Mouse (Mus musculus) embryonic facial prominence, embryonic 14.5 days (tissue): ENCODE data around the gene Rab10. TPM values are rescaled to one million over a fixed set of nuclear protein-coding genes. Genes with fewer than 3 reads are reported as not detected.

Source experiments
- ATAC-seq: fragments of 200-750 bp; cut with Nextera tagmentation; 2 replicates; pipeline ENCODE4 v1.8.0; 2017; ENCODE audit warnings: low read depth, moderate number of reproducible peaks, moderate TSS enrichment
- DNase-seq: peaks from one replicate; pipeline ENCODE4 v3.0.0-alpha.2; 2015; ENCODE audit warnings: low spot score
- H3K27ac ChIP-seq: fragments of 300-500 bp; sonication (generic); replicated peaks from 2 replicates; pipeline ENCODE4 v1.5.1; 2014; ENCODE audit warnings: low read depth, mild to moderate bottlenecking, low read length, moderate library complexity
- H3K27me3 ChIP-seq: fragments of 300-500 bp; sonication (generic); replicated peaks from 2 replicates; pipeline ENCODE4 v1.6.1; 2014; ENCODE audit warnings: low read length; ENCODE audit not compliant: control insufficient read depth, insufficient read depth
- H3K36me3 ChIP-seq: fragments of 300-500 bp; sonication (generic); 2 replicates; pipeline ENCODE4 v1.6.1; 2014; ENCODE audit warnings: low read length, mixed read lengths; ENCODE audit not compliant: control insufficient read depth, insufficient read depth
- H3K4me1 ChIP-seq: fragments of 300-500 bp; sonication (generic); 2 replicates; pipeline ENCODE4 v1.6.1; 2014; ENCODE audit warnings: antibody characterized with exemption, low read length; ENCODE audit not compliant: control insufficient read depth, insufficient read depth
- H3K4me2 ChIP-seq: fragments of 300-500 bp; sonication (generic); 2 replicates; pipeline ENCODE4 v1.6.1; 2014; ENCODE audit warnings: low read depth, mild to moderate bottlenecking, low read length, moderate library complexity, mixed read lengths
- H3K4me3 ChIP-seq: fragments of 300-500 bp; sonication (generic); 2 replicates; pipeline ENCODE4 v1.5.1; 2014; ENCODE audit warnings: low read depth, mild to moderate bottlenecking, low read length
- H3K9ac ChIP-seq: fragments of 300-500 bp; sonication (generic); 2 replicates; pipeline ENCODE4 v1.6.1; 2014; ENCODE audit warnings: low read depth, mild to moderate bottlenecking, low read length, moderate library complexity, mixed read lengths
- H3K9me3 ChIP-seq: fragments of 300-500 bp; sonication (generic); 2 replicates; pipeline ENCODE4 v1.6.1; 2016; ENCODE audit warnings: low read length; ENCODE audit not compliant: control insufficient read depth
- WGBS: fragments of 180-500 bp; shearing (Covaris S2); extraction: QIAGEN DNeasy Blood & Tissue Kit; methylation state at CpG from one replicate; pipeline ENCODE4 v1.1.7; 2014; 5-methylcytosine and 5-hydroxymethylcytosine counted together
- polyA plus RNA-seq: library from polyadenylated mRNA; unstranded; fragments of >200 nt; fragmentation: Nextera tagmentation; extraction: Ambion mirVana; gene quantifications from 2 replicates; pipeline ENCODE4 v1.2.1, GENCODE M21; 2014

Rab10 gene
- polyA plus RNA-seq, 1 experiment from 2014 or later: 98.8 TPM

DNA sequence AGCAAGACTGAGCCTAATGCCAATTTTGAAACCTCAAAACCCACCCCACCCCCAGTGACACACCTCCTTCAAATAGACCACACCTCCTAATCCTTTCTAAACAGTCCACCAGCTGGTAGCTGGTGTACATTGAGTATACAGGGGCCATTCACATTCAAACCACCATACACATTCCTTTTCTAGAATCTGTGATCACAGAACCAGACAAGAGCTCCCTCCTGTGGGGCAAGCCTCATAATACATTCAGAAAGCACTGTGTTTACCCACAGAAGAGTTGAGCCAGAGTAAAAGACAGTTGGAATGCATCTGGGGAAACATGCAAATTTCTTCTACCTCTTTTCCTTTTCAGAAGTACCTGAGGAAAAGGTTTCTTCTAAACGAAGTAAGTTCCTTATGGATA is 100.6 kb downstream of the Rab10 start:
- no peak overlapping the region for H3K27ac ChIP-seq
- H3K27me3 ChIP-seq: no peaks in the 10 kb centered on the region
- no peak for DNase-seq
- H3K4me3 ChIP-seq: no peak overlapping the region
- H3K9ac ChIP-seq: no peak overlapping the region
- H3K36me3 ChIP-seq: no peaks in the 10 kb centered on the region
- 45% methylated on average over 1 of the region's 1 CpGs for WGBS
- H3K4me1 ChIP-seq: no peaks in the 10 kb centered on the region
- ATAC-seq: no peak
- no peak overlapping the region for H3K4me2 ChIP-seq
- no peaks in the 10 kb centered on the region for H3K9me3 ChIP-seq

Other genes with a start within 250 kb of the Rab10 start
- gene Kif3c, start 55.2 kb upstream of the Rab10 start, polyA plus RNA-seq: 11.1 and 13.4 TPM in 2 replicates
- gene Asxl2, start 116.9 kb upstream of the Rab10 start, polyA plus RNA-seq: 13.4 and 13.7 TPM in 2 replicates